Mouse (Mus musculus): ENCODE results near the gene Ago1. TPM values are rescaled to one million over a fixed set of nuclear protein-coding genes. Genes with fewer than 3 reads are reported as not detected.

The Ago1 gene
- total and polyA plus RNA-seq, 3 experiments, result 6.9 to 29.0 (median 10.9) TPM

- H3K27me3 ChIP-seq (replicated peaks), result no peaks in the 10 kb centered on the region
- no peak overlapping the region for H3K4me2 ChIP-seq (ENCODE audit: insufficient read depth, low read depth, poor library complexity, severe bottlenecking)
- in situ Hi-C loops (cut with MboI; ENCODE audit: low pct_ligation_motif_present, low pct_unique_long_range_greater_than_20kb, low sequenced_read_pairs), result no loop called here
- H3K27ac ChIP-seq (ENCODE audit: insufficient read depth, low read depth), result no peak overlapping the region
- no peak overlapping the region for H3K4me3 ChIP-seq (replicated peaks in 1 of 3; ENCODE audit: low read depth in 2 of 3, low read length in 2 of 3, poor library complexity in 1 of 3)
- TF ChIP-seq USF2 (conservative IDR thresholded peaks at IDR 0.05; ENCODE audit: low read depth, low read length), result no peak
- no peak for TF ChIP-seq ETS1 (conservative IDR thresholded peaks at IDR 0.05; ENCODE audit: low read depth, low read length)
- no peak for TF ChIP-seq TCF12 (IDR thresholded peaks at IDR 0.05; ENCODE audit: low read depth, low read length)
- no peak for TF ChIP-seq KAT2A (IDR thresholded peaks at IDR 0.05; ENCODE audit: insufficient replicate concordance, low read length)
- TF ChIP-seq MEF2A (IDR thresholded peaks at IDR 0.05; ENCODE audit: borderline replicate concordance, low read depth, low read length), result no peak
- TF ChIP-seq USF1 (IDR thresholded peaks at IDR 0.05; ENCODE audit: low read depth, low read length), result no peak
- no peak for TF ChIP-seq MAZ (IDR thresholded peaks at IDR 0.05; ENCODE audit: low read depth, low read length)
- no peak for TF ChIP-seq JUND (conservative IDR thresholded peaks at IDR 0.05; ENCODE audit: low read depth, low read length)
- no peak for TF ChIP-seq ZNF384 (IDR thresholded peaks at IDR 0.05; ENCODE audit: low read depth, low read length)
- no peak for TF ChIP-seq MAX (IDR thresholded peaks at IDR 0.05; ENCODE audit: low read length)
- no peak for TF ChIP-seq CHD1 (IDR thresholded peaks at IDR 0.05; ENCODE audit: low read depth, low read length)
- TF ChIP-seq MYC (IDR thresholded peaks at IDR 0.05; ENCODE audit: low read depth, low read length), result no peak
- TF ChIP-seq MXI1 (IDR thresholded peaks at IDR 0.05; ENCODE audit: low read depth, low read length), result no peak
- TF ChIP-seq ELF1 (IDR thresholded peaks at IDR 0.05; ENCODE audit: low read depth, low read length), result no peak
- no peak for TF ChIP-seq UBTF (IDR thresholded peaks at IDR 0.05; ENCODE audit: low read depth, low read length)
- TF ChIP-seq PAX5 (IDR thresholded peaks at IDR 0.05; ENCODE audit: low read length), result no peak
- TF ChIP-seq POLR2A (IDR thresholded peaks at IDR 0.05; ENCODE audit: low read depth, low read length), result no peak
- TF ChIP-seq RCOR1 (conservative IDR thresholded peaks at IDR 0.05; ENCODE audit: low read depth, low read length), result no peak
- H3K36me3 ChIP-seq (replicated peaks in 1 of 2; ENCODE audit: control insufficient read depth in 1 of 2, insufficient read depth in 1 of 2, low read length in 1 of 2), result peaks cover 0 to 22% of the 10 kb centered on the region in 2 experiments
- DNase-seq (ENCODE audit: extremely low read depth), result no peak
- H3K9ac ChIP-seq (ENCODE audit: insufficient read depth, low read depth), result no peak overlapping the region
- H3K9me3 ChIP-seq (replicated peaks; ENCODE audit: low read length), result no peaks in the 10 kb centered on the region
- dilution Hi-C loops (cut with MboI; ENCODE audit: extremely low pct_ligation_motif_present, extremely low pct_unique_long_range_greater_than_20kb, low sequenced_read_pairs), result no loop called here
- H3K4me1 ChIP-seq (ENCODE audit: control insufficient read depth in 1 of 2, insufficient read depth in 2 of 2), result peaks cover 0 to 3% of the 10 kb centered on the region in 2 experiments; a peak in 1 of 4 replicates
- no peaks in the 10 kb centered on the region for H3K79me2 ChIP-seq (replicated peaks; ENCODE audit: control insufficient read depth, extremely low read depth, insufficient read depth, poor library complexity, severe bottlenecking)
These were observed 44.1 kb upstream of the Ago1 start for GRCm38 (mm10) chr4:126512308-126513066.

DNA sequence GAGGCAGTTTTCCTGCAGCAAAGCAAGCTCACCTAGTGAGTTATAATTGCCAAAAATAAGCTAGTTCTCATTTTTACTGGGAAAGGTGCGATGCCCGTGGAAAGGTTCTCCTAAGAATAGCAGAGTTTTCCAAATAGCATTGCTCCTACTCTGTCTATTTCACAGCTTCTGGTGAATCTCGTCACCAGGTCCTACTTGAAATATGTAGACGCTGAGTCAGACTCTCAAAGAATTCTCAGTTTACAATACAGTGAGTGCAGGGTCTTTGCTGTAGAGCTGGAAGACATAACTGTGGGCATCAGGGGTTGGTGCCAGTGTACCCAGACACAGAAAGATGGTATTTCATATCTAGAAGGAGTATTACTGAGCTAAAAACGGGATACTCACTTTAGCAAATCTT lies 42.6 kb upstream of the Ago1 start:
- no peak overlapping the region for H3K27ac ChIP-seq (ENCODE audit: insufficient read depth, low read depth)
- dilution Hi-C loops (cut with MboI; ENCODE audit: extremely low pct_ligation_motif_present, extremely low pct_unique_long_range_greater_than_20kb, low sequenced_read_pairs) (no loop called here), in situ Hi-C loops (cut with MboI; ENCODE audit: low pct_ligation_motif_present, low pct_unique_long_range_greater_than_20kb, low sequenced_read_pairs) (no loop called here)
- no peaks in the 10 kb centered on the region for H3K9me3 ChIP-seq (replicated peaks; ENCODE audit: low read length)
- no peaks in the 10 kb centered on the region for H3K27me3 ChIP-seq (replicated peaks)
- TF ChIP-seq BHLHE40 (IDR thresholded peaks at IDR 0.05; ENCODE audit: low read depth, low read length), result no peak
- no peak for TF ChIP-seq NRF1 (IDR thresholded peaks at IDR 0.05; ENCODE audit: low read depth, low read length)
- TF ChIP-seq ZNF384 (IDR thresholded peaks at IDR 0.05; ENCODE audit: low read depth, low read length), result no peak
- no peak for TF ChIP-seq E2F4 (IDR thresholded peaks at IDR 0.05; ENCODE audit: insufficient replicate concordance, low read depth, low read length)
- TF ChIP-seq GABPA (IDR thresholded peaks at IDR 0.05; ENCODE audit: insufficient replicate concordance, low read depth, low read length), result no peak
- TF ChIP-seq USF1 (IDR thresholded peaks at IDR 0.05; ENCODE audit: low read depth, low read length), result no peak
- no peak for TF ChIP-seq ETS1 (conservative IDR thresholded peaks at IDR 0.05; ENCODE audit: low read depth, low read length)
- no peak for TF ChIP-seq SIN3A (IDR thresholded peaks at IDR 0.05; ENCODE audit: low read length)
- H3K4me3 ChIP-seq (replicated peaks in 1 of 3; ENCODE audit: low read depth in 2 of 3, low read length in 2 of 3, poor library complexity in 1 of 3), result no peak overlapping the region
- no peak overlapping the region for H3K9ac ChIP-seq (ENCODE audit: insufficient read depth, low read depth)
- H3K36me3 ChIP-seq (replicated peaks in 1 of 2; ENCODE audit: control insufficient read depth in 1 of 2, insufficient read depth in 1 of 2, low read length in 1 of 2), result peaks cover 0 to 24% of the 10 kb centered on the region in 2 experiments
- no peak for DNase-seq (ENCODE audit: extremely low read depth)
- peaks cover 0 to 3% of the 10 kb centered on the region in 2 experiments; a peak in 1 of 4 replicates for H3K4me1 ChIP-seq (ENCODE audit: control insufficient read depth in 1 of 2, insufficient read depth in 2 of 2)
- H3K79me2 ChIP-seq (replicated peaks; ENCODE audit: control insufficient read depth, extremely low read depth, insufficient read depth, poor library complexity, severe bottlenecking), result no peaks in the 10 kb centered on the region
- H3K4me2 ChIP-seq (ENCODE audit: insufficient read depth, low read depth, poor library complexity, severe bottlenecking), result no peak overlapping the region
